Mouse (Mus musculus) thymus, adult 2 months (tissue): ENCODE results near the gene Tnfrsf12a. TPM values are rescaled to one million over a fixed set of nuclear protein-coding genes. Genes with fewer than 3 reads are reported as not detected.

Experiments used
- DNase-seq: peaks from one replicate; pipeline ENCODE4 v3.0.0; 2021
- H3K27ac ChIP-seq: fragments of 200-500 bp; 2 replicates; pipeline ENCODE4 v1.5.1; 2012; ENCODE audit warnings: low read length, control low read depth; ENCODE audit not compliant: control insufficient read depth, insufficient read depth
- H3K27me3 ChIP-seq: fragments of 200-500 bp; 2 replicates; pipeline ENCODE4 v1.6.1; 2012; ENCODE audit warnings: mild to moderate bottlenecking, low read length, moderate library complexity, mixed read lengths; ENCODE audit not compliant: control insufficient read depth, insufficient read depth
- H3K36me3 ChIP-seq: fragments of 200-500 bp; 2 replicates; pipeline ENCODE4 v1.6.1; 2012; ENCODE audit warnings: mild to moderate bottlenecking, low read length, moderate library complexity; ENCODE audit not compliant: control insufficient read depth, insufficient read depth
- H3K4me1 ChIP-seq: fragments of 200-500 bp; replicated peaks from 2 replicates; pipeline ENCODE4 v1.6.1; 2012; ENCODE audit warnings: low read length; ENCODE audit not compliant: control insufficient read depth, insufficient read depth
- H3K4me3 ChIP-seq: fragments of 200-500 bp; 2 replicates; pipeline ENCODE4 v1.5.1; 2012; ENCODE audit warnings: mild to moderate bottlenecking, low read length, control low read depth, moderate library complexity; ENCODE audit not compliant: control insufficient read depth, insufficient read depth
- CTCF ChIP-seq: fragments of 200-500 bp; IDR thresholded peaks from 2 replicates; pipeline ENCODE4 v1.5.1; 2012; ENCODE audit warnings: mild to moderate bottlenecking, control low read depth, low read length, moderate library complexity, borderline replicate concordance; ENCODE audit not compliant: control insufficient read depth, poor library complexity, insufficient read depth; ENCODE audit errors: extremely low read depth
- POLR2A ChIP-seq: fragments of 200-500 bp; IDR thresholded peaks from 2 replicates; pipeline ENCODE4 v1.6.1; 2012; ENCODE audit warnings: mild to moderate bottlenecking, low read length, control low read depth, moderate library complexity; ENCODE audit not compliant: control insufficient read depth, poor library complexity, insufficient read depth; ENCODE audit errors: extremely low read depth
- WGBS: fragments of 180-500 bp; shearing (Covaris S2); methylation state at CpG from one replicate; pipeline ENCODE4 v1.1.7; 2018; 5-methylcytosine and 5-hydroxymethylcytosine counted together
- polyA plus RNA-seq: library from polyadenylated mRNA; depleted of rRNA; stranded (reverse); fragments of >200 nt; gene quantifications from 2 replicates; pipeline ENCODE4 v1.2.3, GENCODE M21; 2012; rRNA removed

Gene Tnfrsf12a
- polyA plus RNA-seq = 10.2 and 11.4 TPM in 2 replicates

- Histone ChIP-seq H3K4me1 (peaks cover 24% of the 10 kb centered on the region), H3K4me3 (peak within 1 kb of the TSS; percentile 74), H3K27me3 (peaks cover 9% of the 10 kb centered on the region; the same call in 1 of the 2 replicates), H3K36me3 (no peaks in the 10 kb centered on the region), H3K27ac (no peak within 1 kb of the TSS)
- WGBS = under 1% methylated on average over 34 of the region's 34 CpGs
- TF ChIP-seq CTCF (0 out of 2 replicates have a peak, but pooled peaks have one; percentile 31), POLR2A (peak; percentile 79)
- peak; percentile 88 for DNase-seq
These were observed at the start of gene Tnfrsf12a for GRCm38 (mm10) chr17:23677236-23677679. Gene Tnfrsf12a (minus strand): TSS chr17:23677468.

GRCm38 (mm10) chr17:23726758-23727142, 49.5 kb upstream of the Tnfrsf12a start:
- Histone ChIP-seq H3K27ac (no peak overlapping the region), H3K4me3 (peak overlapping the region; percentile 73), H3K4me1 (peaks cover 11% of the 10 kb centered on the region; the same call in 1 of the 2 replicates), H3K27me3 (peaks cover 2% of the 10 kb centered on the region; the same call in 1 of the 2 replicates), H3K36me3 (no peaks in the 10 kb centered on the region)
- WGBS = 2% methylated on average over 20 of the region's 20 CpGs
- TF ChIP-seq POLR2A (no peak), CTCF (no peak)
- DNase-seq = no peak

GRCm38 (mm10) chr17:23725999-23726757, 48.9 kb upstream of the Tnfrsf12a start, which contains the start of gene Pkmyt1:
Gene Pkmyt1 (plus strand): TSS chr17:23726336.
- WGBS = 2% methylated on average over 73 of the region's 73 CpGs
- TF ChIP-seq POLR2A (peak; percentile 73), CTCF (peak; percentile 46; the same call in 1 of the 2 replicates)
- H3K36me3 ChIP-seq = no peaks in the 10 kb centered on the region
- peak within 1 kb of the TSS; percentile 73 for H3K4me3 ChIP-seq
- DNase-seq = peak; percentile 96
- peaks cover 11% of the 10 kb centered on the region; the same call in 1 of the 2 replicates for H3K4me1 ChIP-seq
- peak within 1 kb of the TSS; percentile 12; the same call in 1 of the 2 replicates for H3K27ac ChIP-seq
- no peaks in the 10 kb centered on the region for H3K27me3 ChIP-seq

- no peak for DNase-seq
- Histone ChIP-seq H3K4me1 (peaks cover 11% of the 10 kb centered on the region; the same call in 1 of the 2 replicates), H3K27me3 (no peaks in the 10 kb centered on the region), H3K27ac (no peak overlapping the region), H3K36me3 (no peaks in the 10 kb centered on the region), H3K4me3 (no peak overlapping the region)
- TF ChIP-seq POLR2A (no peak), CTCF (no peak)
- WGBS = 49% methylated on average over 4 of the region's 4 CpGs
These were observed 48.2 kb upstream of the Tnfrsf12a start for GRCm38 (mm10) chr17:23725477-23725876.

GRCm38 (mm10) chr17:23722376-23723125, 45.3 kb upstream of the Tnfrsf12a start, which contains the start of gene 1520401A03Rik:
Gene 1520401A03Rik (minus strand): TSS chr17:23722783.
- peaks cover 11% of the 10 kb centered on the region; the same call in 1 of the 2 replicates for H3K4me1 ChIP-seq
- 94% methylated on average over 7 of the region's 7 CpGs for WGBS
- no peak for DNase-seq
- no peaks in the 10 kb centered on the region for H3K36me3 ChIP-seq
- H3K27ac ChIP-seq = no peak within 1 kb of the TSS
- H3K4me3 ChIP-seq = no peak within 1 kb of the TSS
- TF ChIP-seq CTCF (no peak), POLR2A (no peak)
- H3K27me3 ChIP-seq = no peaks in the 10 kb centered on the region

GRCm38 (mm10) chr17:23721886-23722285, 44.6 kb upstream of the Tnfrsf12a start:
- H3K27me3 ChIP-seq = no peaks in the 10 kb centered on the region
- no peak for DNase-seq
- peaks cover 9% of the 10 kb centered on the region; the same call in 1 of the 2 replicates for H3K4me1 ChIP-seq
- no peak overlapping the region for H3K27ac ChIP-seq
- no peak for TF ChIP-seq CTCF
- no peak for TF ChIP-seq POLR2A
- 98% methylated on average over 2 of the region's 2 CpGs for WGBS
- H3K4me3 ChIP-seq = no peak overlapping the region
- no peaks in the 10 kb centered on the region for H3K36me3 ChIP-seq
